ENCODE assay signal across 9 mouse cellular contexts in the genomic region with DNA sequence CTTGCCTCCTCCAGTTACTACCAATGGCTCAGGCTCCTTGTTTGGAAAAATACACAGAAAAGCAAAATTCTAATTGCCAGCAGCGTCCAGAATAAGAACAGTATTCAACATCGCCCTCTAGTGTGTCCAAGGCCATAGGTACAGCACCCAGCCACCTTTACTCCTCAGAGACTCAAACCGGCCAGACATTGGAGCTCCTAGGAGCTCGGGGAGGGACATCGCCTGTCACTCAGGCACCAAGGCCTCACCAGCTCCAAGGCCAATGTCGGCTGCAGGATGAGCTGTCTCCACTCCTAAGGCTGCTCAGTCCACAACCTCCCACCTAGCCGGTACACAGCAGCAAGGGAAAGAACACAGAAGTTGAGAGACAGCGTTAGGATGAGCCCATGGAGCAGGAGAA.
DNase-seq lines count a peak whose midpoint lies in the region; ATAC-seq and TF ChIP-seq lines count a peak whose summit lies in the region.
"Had no signal": no experiment of that assay in that cellular context is flagged by ENCODE, and none has a peak within 500 bp of the region (broad histone marks: within the 10 kb centered on the region; RNA-seq: fewer than 3 reads in every experiment).

No protein-coding gene starts in this region.

- peak; percentile 36 for DNase-seq in kidney, adult 11 months
- DNase-seq in kidney, postnatal 14 days = no peak
- DNase-seq in ES-E14 (ENCODE audit: low read depth, low spot score) = no peak
- peak; percentile 91 for DNase-seq in cerebellum, adult 9-10 months
- no peak for DNase-seq in liver, postnatal 0 days
- DNase-seq in stomach, postnatal 0 days (ENCODE audit: low spot score) = peak; percentile 48
- DNase-seq in spleen, adult 18-20 months = no peak

- TF ChIP-seq EP300 in liver, postnatal 0 days (IDR thresholded peaks at IDR 0.05; ENCODE audit: low read depth) = no peak
- TF ChIP-seq EP300 in stomach, postnatal 0 days (optimal IDR thresholded peaks at IDR 0.05) = no peak

- H3K27ac ChIP-seq in ES-E14 (ENCODE audit: insufficient read depth, low read depth, low read length, poor library complexity, severe bottlenecking) = no peak overlapping the region
- H3K27ac ChIP-seq in hindbrain, embryonic 16.5 days (ENCODE audit: low read depth, low read length) = no peak overlapping the region
- no peak overlapping the region for H3K27ac ChIP-seq in liver, postnatal 0 days (ENCODE audit: low read depth)
- H3K27ac ChIP-seq in stomach, postnatal 0 days (replicated peaks) = no peak overlapping the region
- H3K27ac ChIP-seq: liver, embryonic 15.5 days had no signal

- H3K4me1 ChIP-seq in ES-E14 (ENCODE audit: control insufficient read depth in 2 of 2, insufficient read depth in 2 of 2, low read length in 2 of 2, poor library complexity in 1 of 2) = peaks cover 4 to 13% of the 10 kb centered on the region in 2 experiments; a peak in 3 of 4 replicates
- H3K4me1 ChIP-seq in hindbrain, embryonic 16.5 days (ENCODE audit: control insufficient read depth, insufficient read depth, low read depth, low read length) = peaks cover 21% of the 10 kb centered on the region
- no peaks in the 10 kb centered on the region for H3K4me1 ChIP-seq in liver, postnatal 0 days (ENCODE audit: insufficient read depth)
- H3K4me1 ChIP-seq in stomach, postnatal 0 days (replicated peaks; ENCODE audit: control insufficient read depth, insufficient read depth) = no peaks in the 10 kb centered on the region

- peak overlapping the region; percentile 40 to 45; a peak in 3 of 4 replicates for H3K4me3 ChIP-seq in ES-E14 (ENCODE audit: insufficient read depth in 1 of 2, low read depth in 1 of 2, low read length in 2 of 2, poor library complexity in 1 of 2, severe bottlenecking in 1 of 2)
- no peak overlapping the region for H3K4me3 ChIP-seq in hindbrain, embryonic 16.5 days (ENCODE audit: low read length)
- no peak overlapping the region for H3K4me3 ChIP-seq in liver, postnatal 0 days (ENCODE audit: low read depth, low read length)
- H3K4me3 ChIP-seq in stomach, postnatal 0 days (ENCODE audit: low read depth, low read length) = no peak overlapping the region
- H3K4me3 ChIP-seq: liver, embryonic 15.5 days had no signal

- H3K9me3 ChIP-seq in ES-E14 (ENCODE audit: control insufficient read depth, insufficient read depth, low read depth, low read length) = no peaks in the 10 kb centered on the region
- H3K9me3 ChIP-seq in hindbrain, embryonic 16.5 days (ENCODE audit: control insufficient read depth, low read length) = no peaks in the 10 kb centered on the region
- H3K9me3 ChIP-seq in liver, postnatal 0 days (ENCODE audit: low read length) = no peaks in the 10 kb centered on the region
- H3K9me3 ChIP-seq in stomach, postnatal 0 days (ENCODE audit: control insufficient read depth, low read length) = no peaks in the 10 kb centered on the region
- H3K9me3 ChIP-seq: liver, embryonic 15.5 days had no signal

- H3K27me3 ChIP-seq in hindbrain, embryonic 16.5 days (replicated peaks; ENCODE audit: control insufficient read depth, insufficient read depth, low read length) = no peaks in the 10 kb centered on the region
- H3K27me3 ChIP-seq in liver, postnatal 0 days (ENCODE audit: insufficient read depth, low read length) = no peaks in the 10 kb centered on the region
- H3K27me3 ChIP-seq in stomach, postnatal 0 days (ENCODE audit: control insufficient read depth, insufficient read depth, low read length) = no peaks in the 10 kb centered on the region
- H3K27me3 ChIP-seq: liver, embryonic 15.5 days had no signal

- in situ Hi-C loops in ES-E14 (cut with MboI; ENCODE audit: low sequenced_read_pairs in 2 of 2, unreplicated experiment in 2 of 2) = no loop called here

- peak; percentile 48 for TF ChIP-seq CTCF in liver, postnatal 0 days (IDR thresholded peaks at IDR 0.05; ENCODE audit: low read depth)
- TF ChIP-seq CTCF in stomach, postnatal 0 days (IDR thresholded peaks at IDR 0.05; ENCODE audit: low read depth) = peak; percentile 67

- ATAC-seq in hindbrain, embryonic 16.5 days = peak; percentile 34; the same call in 1 of the 2 replicates
- ATAC-seq in liver, postnatal 0 days = 0 out of 2 replicates have a peak, but pooled peaks have one; percentile 31
- ATAC-seq in stomach, postnatal 0 days (ENCODE audit: low FRiP score, low TSS enrichment) = peak; percentile 79

- WGBS in hindbrain, embryonic 16.5 days = 33% methylated on average over 8 of the region's 8 CpGs
- 42% methylated on average over 8 of the region's 8 CpGs for WGBS in liver, postnatal 0 days (ENCODE audit: insufficient replicate concordance)
- WGBS in stomach, postnatal 0 days = 51% methylated on average over 8 of the region's 8 CpGs

- H3K4me2 ChIP-seq in hindbrain, embryonic 16.5 days (ENCODE audit: low read length) = no peak overlapping the region
- H3K4me2 ChIP-seq in liver, postnatal 0 days (ENCODE audit: low read depth, low read length) = no peak overlapping the region
- H3K4me2 ChIP-seq in stomach, postnatal 0 days (replicated peaks; ENCODE audit: low read depth) = no peak overlapping the region
- H3K4me2 ChIP-seq: liver, embryonic 15.5 days had no signal

- no peaks in the 10 kb centered on the region for H3K36me3 ChIP-seq in ES-E14 (ENCODE audit: control insufficient read depth, insufficient read depth, low read length, poor library complexity, severe bottlenecking)
- H3K36me3 ChIP-seq in hindbrain, embryonic 16.5 days (ENCODE audit: control insufficient read depth, insufficient read depth, low read length) = no peaks in the 10 kb centered on the region
- H3K36me3 ChIP-seq in liver, postnatal 0 days (replicated peaks; ENCODE audit: insufficient read depth, low read length) = no peaks in the 10 kb centered on the region
- no peaks in the 10 kb centered on the region for H3K36me3 ChIP-seq in stomach, postnatal 0 days (ENCODE audit: control insufficient read depth, insufficient read depth, low read length)
- H3K36me3 ChIP-seq: liver, embryonic 15.5 days had no signal

- peak overlapping the region; percentile 66 for H3K9ac ChIP-seq in ES-E14 (ENCODE audit: insufficient read depth, low read depth, low read length, poor library complexity, severe bottlenecking)
- no peak overlapping the region for H3K9ac ChIP-seq in hindbrain, embryonic 16.5 days (ENCODE audit: low read depth, low read length)
- H3K9ac ChIP-seq in liver, postnatal 0 days (replicated peaks) = no peak overlapping the region
- H3K9ac ChIP-seq in stomach, postnatal 0 days (ENCODE audit: low read length) = no peak overlapping the region
- H3K9ac ChIP-seq: liver, embryonic 15.5 days had no signal

TF ChIP-seq in ES-E14, 5 proteins besides CTCF, POLR2A, EP300 and RAD21:
- TF ChIP-seq ZC3H11A (IDR thresholded peaks at IDR 0.05; ENCODE audit: borderline replicate concordance, low read depth, low read length) (no peak), MAFK (IDR thresholded peaks at IDR 0.05; ENCODE audit: insufficient read depth, low read depth, low read length) (no peak)

Comparison
In these comparisons a context has a peak if more than half of its experiments do, and no peak if none do; other contexts are left out.
1. DNase-seq: peak in kidney, adult 11 months (single experiment), cerebellum, adult 9-10 months (single experiment) and stomach, postnatal 0 days (single experiment); none in kidney, postnatal 14 days (single experiment), ES-E14 (single experiment), liver, postnatal 0 days (single experiment) and spleen, adult 18-20 months (0 of 2).
2. H3K4me3 ChIP-seq: peak in ES-E14 (2 of 2); none in hindbrain, embryonic 16.5 days (single experiment), liver, postnatal 0 days (single experiment) and stomach, postnatal 0 days (single experiment).
3. Peak in every context shown above with its lines, with median percentiles within 50 percentile points of each other: ATAC-seq.